9 mouse cellular contexts compared by ENCODE assay signal in genomic region chr1:66468704-66469020, GRCm38 (mm10). TPM values are rescaled to one million over a fixed set of nuclear protein-coding genes. Genes with fewer than 3 reads are reported as not detected.
DNase-seq lines count a peak whose midpoint lies in the region; ATAC-seq and TF ChIP-seq lines count a peak whose summit lies in the region.
"Had no signal": no experiment of that assay in that cellular context is flagged by ENCODE, and none has a peak within 500 bp of the region (broad histone marks: within the 10 kb centered on the region; RNA-seq: fewer than 3 reads in every experiment).

No protein-coding gene starts in this region.

- no peak for TF ChIP-seq CTCF in ES-Bruce4 (IDR thresholded peaks at IDR 0.05; ENCODE audit: low read depth, low read length)

- 0 out of 2 replicates have a peak, but pooled peaks cover 4% of the 10 kb centered on the region for H3K4me1 ChIP-seq in heart, embryonic 13.5 days
- H3K4me1 ChIP-seq in ES-Bruce4 (ENCODE audit: control insufficient read depth, insufficient read depth, low read length) = no peaks in the 10 kb centered on the region
- no peaks in the 10 kb centered on the region for H3K4me1 ChIP-seq in embryonic facial prominence, embryonic 12.5 days
- peaks cover 10% of the 10 kb centered on the region for H3K4me1 ChIP-seq in limb, embryonic 13.5 days

- no peak for DNase-seq in heart, postnatal 14 days
- DNase-seq in natural killer cell, adult 2 months (ENCODE audit: low spot score in 2 of 2) = no peak

- no peaks in the 10 kb centered on the region for H3K9me3 ChIP-seq in heart, embryonic 13.5 days
- no peaks in the 10 kb centered on the region for H3K9me3 ChIP-seq in ES-Bruce4 (replicated peaks; ENCODE audit: control insufficient read depth, insufficient read depth, low read length, poor library complexity, severe bottlenecking)
- H3K9me3 ChIP-seq in embryonic facial prominence, embryonic 12.5 days = no peaks in the 10 kb centered on the region
- no peaks in the 10 kb centered on the region for H3K9me3 ChIP-seq in limb, embryonic 13.5 days

- H3K9ac ChIP-seq in heart, embryonic 13.5 days = no peak overlapping the region
- no peak overlapping the region for H3K9ac ChIP-seq in ES-Bruce4 (ENCODE audit: low read depth, poor library complexity, severe bottlenecking)
- 0 out of 2 replicates have a peak overlapping the region, but pooled peaks have one; percentile 36 for H3K9ac ChIP-seq in embryonic facial prominence, embryonic 12.5 days
- H3K9ac ChIP-seq in limb, embryonic 13.5 days = no peak overlapping the region

- H3K36me3 ChIP-seq in heart, embryonic 13.5 days = no peaks in the 10 kb centered on the region
- H3K36me3 ChIP-seq in ES-Bruce4 (ENCODE audit: control insufficient read depth, insufficient read depth, low read length, poor library complexity, severe bottlenecking) = no peaks in the 10 kb centered on the region
- no peaks in the 10 kb centered on the region for H3K36me3 ChIP-seq in embryonic facial prominence, embryonic 12.5 days
- no peaks in the 10 kb centered on the region for H3K36me3 ChIP-seq in limb, embryonic 13.5 days

- peak overlapping the region; percentile 88 for H3K4me2 ChIP-seq in heart, embryonic 13.5 days
- H3K4me2 ChIP-seq in embryonic facial prominence, embryonic 12.5 days (replicated peaks) = peak overlapping the region; percentile 92
- H3K4me2 ChIP-seq in limb, embryonic 13.5 days (replicated peaks) = peak overlapping the region; percentile 85

- WGBS in heart, embryonic 13.5 days = 35% methylated on average over 3 of the region's 3 CpGs
- 7% methylated on average over 3 of the region's 3 CpGs for WGBS in embryonic facial prominence, embryonic 12.5 days
- 17% methylated on average over 3 of the region's 3 CpGs for WGBS in limb, embryonic 13.5 days

- TF ChIP-seq EP300 in ES-Bruce4 (IDR thresholded peaks at IDR 0.05; ENCODE audit: insufficient read depth, low read depth, low read length) = no peak

- ATAC-seq in heart, embryonic 13.5 days (ENCODE audit: extremely low read depth, insufficient number of reproducible peaks, low FRiP score, low TSS enrichment) = no peak
- peak; percentile 42; the same call in 1 of the 2 replicates for ATAC-seq in embryonic facial prominence, embryonic 12.5 days (ENCODE audit: insufficient number of reproducible peaks, insufficient read depth, low FRiP score, low TSS enrichment)
- no peak for ATAC-seq in limb, embryonic 13.5 days (ENCODE audit: low FRiP score, low read depth)
- no peak for ATAC-seq in CD4-positive, CD25-positive, alpha-beta regulatory T cell, adult 4 months
- ATAC-seq in activated CD4-positive, CD25-positive, alpha-beta regulatory T cell, adult 4 months = no peak

- no peak for TF ChIP-seq POLR2A in ES-Bruce4 (IDR thresholded peaks at IDR 0.05; ENCODE audit: insufficient read depth, low read length)

- intact Hi-C loops in heart, postnatal 14 days (cut with DNase I) = no loop called here

- H3K27me3 ChIP-seq in heart, embryonic 13.5 days (replicated peaks) = peaks cover 28% of the 10 kb centered on the region
- H3K27me3 ChIP-seq in ES-Bruce4 (ENCODE audit: control insufficient read depth, insufficient read depth, low read length, poor library complexity, severe bottlenecking) = 0 out of 2 replicates have a peak, but pooled peaks cover 4% of the 10 kb centered on the region
- peaks cover 13% of the 10 kb centered on the region for H3K27me3 ChIP-seq in embryonic facial prominence, embryonic 12.5 days
- H3K27me3 ChIP-seq in limb, embryonic 13.5 days = peaks cover 37% of the 10 kb centered on the region

- peak overlapping the region; percentile 63 for H3K4me3 ChIP-seq in heart, embryonic 13.5 days
- H3K4me3 ChIP-seq in ES-Bruce4 (ENCODE audit: low read depth, low read length) = peak overlapping the region; percentile 63
- peak overlapping the region; percentile 56 for H3K4me3 ChIP-seq in embryonic facial prominence, embryonic 12.5 days
- peak overlapping the region; percentile 59 for H3K4me3 ChIP-seq in limb, embryonic 13.5 days
- H3K4me3 ChIP-seq: erythroblast, embryonic 14.5 days had no signal

- no peak overlapping the region for H3K27ac ChIP-seq in heart, embryonic 13.5 days (replicated peaks)
- H3K27ac ChIP-seq in ES-Bruce4 (ENCODE audit: insufficient read depth, low read length) = no peak overlapping the region
- no peak overlapping the region for H3K27ac ChIP-seq in embryonic facial prominence, embryonic 12.5 days
- no peak overlapping the region for H3K27ac ChIP-seq in limb, embryonic 13.5 days

RNA-seq across cellular contexts. Expression of gene Unc80, which starts 0.5 kb away (rescaled TPM):
- polyA plus RNA-seq in heart, embryonic 13.5 days (2015; fragmentation: Nextera tagmentation; extraction: Ambion mirVana) = 0.03 and 0.12 TPM in 2 replicates
- total RNA-seq in heart, postnatal 14 days (2021) = under 1 TPM; 0.12 to 0.26 TPM
- 0.27 TPM in 1 of 2 replicates, not detected in the other for polyA plus RNA-seq in ES-Bruce4 (2011; ENCODE audit: insufficient read depth, insufficient read length, low read depth, missing spikeins)
- 0.08 and 0.34 TPM in 2 replicates for polyA plus RNA-seq in embryonic facial prominence, embryonic 12.5 days (2016; fragmentation: Nextera tagmentation; extraction: Ambion mirVana)
- 0.67 and 0.82 TPM in 2 replicates for polyA plus RNA-seq in limb, embryonic 13.5 days (2015; fragmentation: Nextera tagmentation; extraction: Ambion mirVana)
- not detected for polyA plus RNA-seq in CD4-positive, CD25-positive, alpha-beta regulatory T cell, adult 4 months (2017; shearing (Covaris generic))
- under 1 TPM in 1 of 2 experiments, not detected in 1; 0.79 TPM for polyA plus RNA-seq in activated CD4-positive, CD25-positive, alpha-beta regulatory T cell, adult 4 months (2017; shearing (Covaris generic))
- polyA plus RNA-seq: erythroblast, embryonic 14.5 days had no signal
